Mouse (Mus musculus): ENCODE results near the gene Ece1.

DNA sequence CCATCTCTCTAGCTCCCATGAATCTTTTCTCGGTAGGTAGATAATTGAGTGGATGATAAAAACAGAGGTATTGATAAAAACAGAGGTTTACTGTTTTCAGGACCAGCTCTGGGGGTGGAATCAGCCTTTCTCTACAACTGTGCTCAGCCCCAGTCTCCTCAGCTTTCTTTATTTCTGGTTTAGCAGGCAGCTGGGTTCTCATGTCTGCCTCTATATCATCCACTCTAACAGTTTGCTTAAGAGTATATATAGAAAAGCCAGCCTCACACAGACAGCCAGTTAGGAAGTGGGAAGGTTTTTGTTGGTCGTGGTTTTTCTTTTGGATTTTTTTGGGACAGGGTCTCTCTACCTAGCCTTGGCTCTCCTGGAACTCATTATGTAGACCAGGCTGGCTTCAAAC lies 92.1 kb downstream of the Ece1 start:
- no peak for TF ChIP-seq CTCF (IDR thresholded peaks at IDR 0.05; ENCODE audit: borderline replicate concordance, insufficient read depth, low read length)
- no peak for TF ChIP-seq POLR2A (IDR thresholded peaks at IDR 0.05; ENCODE audit: low read depth, low read length)

Measured in embryonic fibroblast, embryonic 13.5 days (primary cell).